Mouse (Mus musculus) induced T-regulatory cell, adult 2 months (primary cell): ENCODE measurements around the gene Olfr1181.
"Not testable (repeated sequence)": the region's sequence is repeated elsewhere in the genome, so short reads cannot be mapped to it uniquely, and the experiment has no call there.

Experiments
- DNase-seq: peaks from one replicate; pipeline ENCODE4 v3.0.0-alpha.2; 2012; ENCODE audit warnings: low read depth

The Olfr1181 gene

GRCm38 (mm10) chr2:88426071-88426470 is at the start of gene Olfr1181:
Olfr1181 (minus strand) TSS chr2:88426171.
- no peak for DNase-seq

GRCm38 (mm10) chr2:88454567-88454966 is 28.6 kb upstream of the Olfr1181 start, which contains the start of gene Olfr1183:
Olfr1183 (plus strand) TSS chr2:88454867.
- not testable (repeated sequence) for DNase-seq

GRCm38 (mm10) chr2:88449031-88449430 is 23.1 kb upstream of the Olfr1181 start, which contains the start of gene Gm13757:
Gm13757 (minus strand) TSS chr2:88449131.
- DNase-seq, result no peak

GRCm38 (mm10) chr2:88419051-88419450 is 6.9 kb downstream of the Olfr1181 start, which contains the start of gene Olfr1180:
Olfr1180 (minus strand) TSS chr2:88419151.
- no peak for DNase-seq

- DNase-seq, result no peak
Observed at GRCm38 (mm10) chr2:88406353-88406752, 19.6 kb downstream of the Olfr1181 start, which contains the start of gene Olfr1179. Olfr1179 (minus strand) TSS chr2:88406453.

- DNase-seq, result no peak
Observed at GRCm38 (mm10) chr2:88386762-88387161, 39.2 kb downstream of the Olfr1181 start, which contains the start of gene Olfr1178. Olfr1178 (plus strand) TSS chr2:88387062.
